Mouse (Mus musculus): Measurements from ENCODE around the gene Serpinb8. TPM values are rescaled to one million over a fixed set of nuclear protein-coding genes. Genes with fewer than 3 reads are reported as not detected.
A peak's percentile ranks its signal among the peaks of the same experiment; 100 is the strongest.

Gene Serpinb8
- 1 to 10 TPM; 2.1 to 2.4 TPM for total RNA-seq (2021)

DNA sequence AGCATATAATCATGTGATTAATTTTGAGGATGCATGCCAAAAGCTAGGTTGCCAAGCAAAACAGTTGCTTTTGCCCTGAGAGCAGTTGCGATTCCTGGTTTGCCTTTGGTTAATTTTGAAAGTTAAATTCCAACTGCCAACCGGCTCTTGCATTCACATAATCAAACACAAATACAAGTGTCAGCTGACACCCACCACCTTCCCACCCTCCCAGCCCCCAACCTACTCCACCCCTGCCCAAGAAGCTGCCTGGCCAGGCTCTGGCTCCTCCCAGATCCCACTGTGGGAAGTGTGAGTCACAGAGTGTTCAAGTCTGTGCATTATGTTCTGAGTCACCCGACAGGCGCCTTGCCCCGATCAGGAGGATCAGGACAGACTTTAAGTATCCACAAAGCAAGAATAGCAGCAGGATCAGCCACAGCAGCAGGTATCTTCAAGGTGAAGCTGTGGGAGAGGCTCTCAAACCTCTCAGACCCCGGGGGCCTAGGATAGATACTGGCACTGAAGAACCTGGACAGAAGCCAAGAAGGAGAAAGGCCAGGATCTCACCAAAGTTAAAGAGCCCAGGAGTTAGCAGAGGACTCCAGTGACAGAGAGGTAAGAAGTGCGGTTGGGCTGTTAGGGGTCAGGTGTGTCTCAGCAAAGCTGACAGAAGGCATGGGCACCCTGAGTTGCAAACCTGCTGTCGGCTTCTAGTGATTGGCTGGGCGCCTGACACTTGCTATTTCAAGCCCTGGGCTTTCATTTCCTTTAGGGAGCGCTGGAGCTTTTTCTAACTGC lies at the start of gene Serpinb8:
Serpinb8 (plus strand) TSS at position 316 of the 780 bp plus-strand sequence.
- DNase-seq (ENCODE audit: extremely low spot score in 1 of 2, low spot score in 2 of 2), result peak in 1 of 2 experiments; percentile 44
- intact Hi-C loops (cut with DNase I), result no loop called here

DNA sequence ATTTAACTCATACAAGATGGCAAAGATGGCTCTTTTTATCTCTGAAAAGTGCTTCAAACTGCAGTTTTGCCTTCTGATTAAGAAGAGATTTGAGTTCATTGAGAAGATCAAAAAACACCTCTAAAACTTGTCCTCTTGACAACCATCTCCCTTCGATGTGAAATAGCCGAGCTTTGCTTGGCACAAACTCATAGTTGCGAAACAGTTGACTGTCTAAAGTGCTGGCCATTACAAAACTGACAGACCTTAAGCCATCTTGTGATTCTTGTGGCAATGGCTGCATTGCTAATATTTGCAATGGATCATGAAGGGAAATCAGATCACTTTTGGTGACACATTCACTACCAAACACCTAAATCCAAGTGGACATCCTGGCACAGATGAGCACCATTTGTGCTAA lies 30.3 kb upstream of the Serpinb8 start:
- no peak for DNase-seq (ENCODE audit: extremely low spot score in 1 of 2, low spot score in 2 of 2)
- intact Hi-C loops (cut with DNase I), result no loop called here

DNA sequence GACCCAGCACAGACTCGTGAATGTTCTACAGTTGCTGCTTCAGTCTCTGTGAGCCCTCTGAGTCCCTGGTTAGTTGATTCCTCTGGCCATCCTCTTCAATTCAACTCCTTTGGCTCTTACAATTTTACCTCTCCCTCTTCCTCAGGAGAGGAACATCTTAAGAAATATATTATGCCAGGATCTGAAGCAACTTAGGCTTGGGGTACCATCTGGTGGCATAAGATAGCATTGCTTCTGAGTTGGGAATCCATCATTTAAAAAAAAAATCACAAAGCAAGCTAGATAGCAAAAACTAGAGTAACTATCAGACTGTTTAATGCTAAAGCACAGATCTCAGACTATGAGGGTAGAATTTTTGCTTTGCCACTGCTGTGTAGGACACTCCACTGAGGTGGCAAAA lies 27.7 kb upstream of the Serpinb8 start:
- peak in 1 of 2 experiments; percentile 38 for DNase-seq (ENCODE audit: extremely low spot score in 1 of 2, low spot score in 2 of 2)

DNA sequence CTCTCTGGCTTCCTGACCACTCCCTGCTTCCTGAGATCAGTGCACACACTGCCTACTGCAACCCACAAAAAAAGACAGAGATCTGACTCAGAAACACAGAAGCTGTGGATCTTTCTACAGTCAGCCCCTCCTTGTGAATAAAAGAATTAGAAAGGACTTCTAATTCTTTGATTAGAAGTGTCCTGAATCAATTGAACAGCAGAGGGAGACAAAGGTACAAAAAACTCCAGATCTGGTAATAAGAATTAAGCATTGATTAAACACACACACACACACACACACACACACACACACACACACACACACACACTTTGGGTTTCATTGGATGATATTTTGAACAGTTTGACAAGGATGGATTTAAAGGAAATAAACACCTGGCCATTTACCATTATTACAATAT lies 24.2 kb upstream of the Serpinb8 start:
- DNase-seq (ENCODE audit: extremely low spot score in 1 of 2, low spot score in 2 of 2), result no peak
- intact Hi-C loops (cut with DNase I), result loop anchor here (2.0 to 10.0 kb wide), 2 partner anchors 27 to 441 kb away; no protein-coding TSS in a partner anchor

More for the DNA sequence above, 27.7 kb upstream of the Serpinb8 start:
- intact Hi-C loops (cut with DNase I), result loop anchor here (2.0 to 10.0 kb wide), 2 partner anchors 319 to 437 kb away; no protein-coding TSS in a partner anchor

DNA sequence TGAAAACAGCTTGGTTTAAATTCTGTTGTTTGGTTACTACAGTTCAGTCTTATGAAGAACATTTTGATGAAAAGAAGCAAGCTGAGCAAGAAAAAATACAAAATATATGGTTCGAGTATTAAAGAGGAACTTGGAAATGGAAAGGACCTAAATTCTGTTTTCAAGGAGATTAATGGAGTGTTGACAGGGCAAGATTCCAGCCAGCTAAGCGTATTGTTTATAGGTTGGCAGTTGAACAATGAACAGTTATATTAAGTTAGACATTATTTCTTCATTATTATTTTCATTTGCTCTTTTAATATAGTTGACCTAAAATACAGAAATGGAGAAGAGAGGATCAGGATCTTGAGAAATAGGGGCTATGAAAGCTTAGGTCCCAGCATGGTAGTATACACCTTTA lies 13.7 kb upstream of the Serpinb8 start:
- DNase-seq (ENCODE audit: extremely low spot score in 1 of 2, low spot score in 2 of 2), result no peak
- intact Hi-C loops (cut with DNase I), result no loop called here

DNA sequence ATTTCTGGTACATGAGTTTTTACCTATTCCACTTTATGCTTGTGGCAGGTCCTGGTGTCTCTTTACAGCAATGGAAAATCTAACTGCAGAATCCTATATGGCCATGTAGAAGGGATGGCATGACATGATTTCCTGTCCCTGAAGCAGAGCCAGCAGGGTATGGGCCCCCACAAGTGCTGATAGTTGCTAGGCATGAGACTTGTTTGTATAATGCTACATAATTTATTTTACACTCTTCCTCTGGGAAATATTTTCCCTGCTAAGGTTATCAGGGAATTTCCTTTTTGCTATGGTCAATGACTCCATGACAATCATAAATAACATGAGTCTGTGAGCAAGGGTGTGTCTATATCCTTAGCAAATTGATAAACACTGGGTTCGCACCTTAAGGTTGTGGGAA lies 12.3 kb upstream of the Serpinb8 start:
- intact Hi-C loops (cut with DNase I), result no loop called here
- no peak for DNase-seq (ENCODE audit: extremely low spot score in 1 of 2, low spot score in 2 of 2)

DNA sequence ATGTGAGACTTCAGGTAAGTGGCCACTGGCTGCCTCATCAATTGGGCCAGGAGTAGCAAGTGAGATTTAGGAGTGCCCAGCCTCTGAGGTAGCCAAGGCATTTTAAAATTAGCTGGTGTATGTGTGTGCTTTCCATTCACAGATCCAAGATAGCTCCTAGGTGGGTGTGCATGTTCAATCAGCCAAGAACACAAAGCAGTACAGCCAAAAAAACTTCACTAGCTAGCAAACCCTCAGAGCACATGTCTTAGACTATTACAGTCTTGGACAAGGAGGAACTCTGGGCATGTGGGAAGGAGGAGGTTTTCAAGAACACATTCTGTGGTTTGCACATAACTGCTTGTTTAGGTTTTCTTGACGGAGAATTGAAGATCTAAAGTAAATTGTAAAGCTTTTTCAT lies 8.6 kb upstream of the Serpinb8 start:
- peak in 1 of 2 experiments; percentile 49 for DNase-seq (ENCODE audit: extremely low spot score in 1 of 2, low spot score in 2 of 2)
- intact Hi-C loops (cut with DNase I), result no loop called here

DNA sequence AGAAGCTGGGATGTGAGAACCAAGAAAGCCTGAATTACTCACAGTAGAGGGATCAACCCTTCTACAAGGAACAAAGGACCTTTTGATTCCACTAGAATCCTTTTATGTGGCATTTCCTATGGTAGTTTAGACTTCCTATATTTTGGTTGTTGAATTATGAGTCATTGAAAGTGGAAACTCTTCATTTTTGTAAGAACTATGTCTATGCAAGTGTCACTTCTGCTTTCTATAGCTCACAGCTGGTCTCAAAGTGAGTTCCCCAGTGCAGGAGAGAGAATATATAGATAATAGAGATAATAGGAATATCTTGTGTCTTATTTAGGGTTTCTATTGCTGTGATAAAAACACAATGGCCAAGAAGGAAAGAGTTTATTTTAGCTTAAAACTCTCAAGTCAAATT lies 6.9 kb upstream of the Serpinb8 start:
- intact Hi-C loops (cut with DNase I), result no loop called here
- no peak for DNase-seq (ENCODE audit: extremely low spot score in 1 of 2, low spot score in 2 of 2)

DNA sequence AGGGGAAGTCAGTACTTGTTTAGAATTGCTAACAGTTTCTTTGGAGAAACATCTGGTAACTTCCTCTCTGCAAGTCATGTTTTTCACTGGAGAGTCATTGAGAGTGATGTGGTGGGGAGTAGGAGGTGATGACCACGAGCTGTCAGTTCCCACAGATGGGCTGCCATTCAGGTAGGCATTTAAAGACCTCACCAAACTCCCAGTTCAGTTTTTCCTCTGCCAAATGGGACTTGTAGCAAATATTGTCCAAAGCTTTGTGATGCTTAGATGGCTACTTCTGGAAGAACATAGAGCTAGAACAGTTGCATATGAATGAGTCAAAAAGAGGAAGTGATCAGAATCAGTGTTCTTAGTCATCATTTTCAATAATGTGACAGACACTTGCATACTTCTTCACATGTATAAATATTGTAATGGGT lies 5.8 kb upstream of the Serpinb8 start:
- intact Hi-C loops (cut with DNase I), result no loop called here
- no peak for DNase-seq (ENCODE audit: extremely low spot score in 1 of 2, low spot score in 2 of 2)

DNA sequence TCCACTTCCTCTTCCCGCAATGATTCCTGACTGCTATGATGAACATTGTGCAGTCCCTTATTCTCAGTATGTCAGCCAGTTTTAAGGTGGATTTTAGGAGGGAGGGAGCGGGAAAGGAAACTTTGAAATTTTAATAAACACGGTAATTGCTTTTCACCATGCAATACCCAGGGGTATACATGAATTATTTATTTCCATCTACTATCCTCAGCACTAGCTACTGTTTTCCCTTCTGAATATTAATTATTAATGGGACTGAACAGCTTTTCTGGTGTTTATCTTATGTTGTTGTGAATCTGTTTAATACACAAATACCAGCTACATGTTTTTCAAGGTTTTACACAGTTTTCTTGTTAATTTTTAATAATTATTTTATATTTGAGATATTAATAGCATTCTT lies 4.9 kb upstream of the Serpinb8 start:
- intact Hi-C loops (cut with DNase I), result no loop called here
- no peak for DNase-seq (ENCODE audit: extremely low spot score in 1 of 2, low spot score in 2 of 2)

DNA sequence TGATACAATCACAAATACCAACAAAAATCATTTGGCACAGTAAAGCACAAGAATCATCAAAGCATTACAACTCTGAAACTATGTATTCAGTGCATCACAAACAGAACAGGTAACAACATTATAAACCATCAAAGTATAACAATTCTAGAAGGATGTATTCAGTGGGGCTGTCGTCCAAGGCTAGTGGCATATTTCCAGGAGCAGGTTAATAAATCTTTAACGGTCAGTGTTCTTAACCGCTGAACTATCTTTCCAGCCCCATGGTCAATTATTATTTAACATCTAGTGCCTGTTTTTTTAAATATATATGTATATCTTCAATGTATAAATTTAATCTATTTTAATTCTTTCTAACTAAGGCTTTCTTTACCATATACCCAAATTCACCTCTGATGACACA lies 3.6 kb upstream of the Serpinb8 start:
- intact Hi-C loops (cut with DNase I), result no loop called here
- DNase-seq (ENCODE audit: extremely low spot score in 1 of 2, low spot score in 2 of 2), result no peak

DNA sequence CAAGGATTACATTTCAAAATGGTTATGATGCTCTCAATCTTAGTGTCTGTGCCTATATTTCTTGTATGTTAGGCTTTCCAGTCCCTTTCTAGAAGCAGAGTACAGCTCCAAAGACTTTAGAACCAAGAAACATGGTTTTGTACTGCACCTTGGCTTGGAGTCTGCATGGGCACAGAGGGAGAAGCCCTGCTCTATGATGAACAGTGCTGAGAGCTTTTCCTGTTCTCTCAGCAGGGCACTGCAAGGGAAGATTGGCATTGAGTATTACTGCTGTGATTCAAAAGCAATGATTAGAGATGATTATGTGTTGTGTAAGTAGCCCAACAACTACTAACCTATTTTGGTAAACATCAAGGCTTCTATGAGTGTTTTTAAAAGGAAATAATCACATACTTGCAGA lies 1.6 kb upstream of the Serpinb8 start:
- intact Hi-C loops (cut with DNase I), result no loop called here

DNA sequence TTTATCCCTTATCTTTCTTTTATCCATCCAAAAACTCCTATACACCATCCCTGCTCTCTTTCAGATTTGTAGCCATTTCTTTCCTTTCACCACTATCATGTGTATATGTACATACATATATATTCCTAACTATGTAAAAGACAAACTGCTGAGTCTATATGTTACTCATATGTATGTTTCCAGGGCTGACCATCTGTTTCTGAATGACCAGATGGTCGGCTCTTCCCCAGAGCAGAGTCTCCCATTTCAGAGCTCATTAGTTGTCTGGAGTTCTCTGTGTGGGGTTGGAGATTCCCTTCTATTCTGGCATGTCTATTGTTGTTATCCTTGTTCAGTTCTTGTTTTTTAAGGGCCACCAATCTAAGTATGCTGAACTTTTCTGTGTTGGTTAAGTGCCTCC lies 1.2 kb upstream of the Serpinb8 start:
- intact Hi-C loops (cut with DNase I), result no loop called here
- DNase-seq (ENCODE audit: extremely low spot score in 1 of 2, low spot score in 2 of 2), result no peak

More for the DNA sequence above, 1.6 kb upstream of the Serpinb8 start:
- DNase-seq (ENCODE audit: extremely low spot score in 1 of 2, low spot score in 2 of 2), result no peak

DNA sequence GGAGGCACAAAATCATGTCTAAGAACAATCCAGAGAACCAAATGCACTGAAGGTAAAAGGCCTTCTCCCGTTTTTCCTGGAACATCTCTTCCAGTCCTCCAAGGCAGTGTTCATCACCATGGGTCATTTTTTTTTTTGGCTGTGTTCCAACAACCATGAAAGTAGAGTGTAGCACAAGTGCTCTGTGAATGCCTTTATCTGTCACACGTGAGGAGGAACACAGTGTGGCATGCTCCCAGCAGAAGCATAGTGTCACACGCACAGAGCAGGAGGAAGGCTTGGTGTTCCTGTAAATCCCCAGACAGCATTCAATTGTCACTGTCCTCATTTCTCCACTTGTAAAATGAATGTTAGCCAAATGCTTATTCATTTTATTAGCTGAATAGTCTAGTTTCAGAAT lies 2.8 kb downstream of the Serpinb8 start:
- no peak for DNase-seq (ENCODE audit: extremely low spot score in 1 of 2, low spot score in 2 of 2)
- intact Hi-C loops (cut with DNase I), result loop anchor here (2.0 kb wide), 1 partner anchor 26 kb away; no protein-coding TSS in a partner anchor

DNA sequence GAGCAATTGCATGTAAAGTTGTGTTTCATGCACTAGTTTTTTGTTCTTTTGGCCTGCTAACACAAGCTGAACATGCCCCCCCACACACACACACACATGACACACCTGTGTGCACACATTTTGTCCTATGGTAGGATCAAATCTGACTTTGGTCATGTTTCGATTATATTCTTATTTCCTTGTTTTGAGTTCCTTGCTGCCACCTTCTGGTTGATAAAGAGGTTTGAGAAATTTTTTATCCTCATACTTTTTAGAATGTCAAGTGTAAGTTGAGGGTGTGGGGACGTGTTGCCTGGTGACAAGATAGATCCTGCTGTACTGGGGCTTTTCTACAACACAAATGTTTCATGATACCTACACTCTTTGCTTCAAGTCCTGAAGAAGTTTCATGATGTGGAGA lies 3.7 kb downstream of the Serpinb8 start:
- intact Hi-C loops (cut with DNase I), result loop anchor here (2.0 kb wide), 1 partner anchor 27 kb away; no protein-coding TSS in a partner anchor

DNA sequence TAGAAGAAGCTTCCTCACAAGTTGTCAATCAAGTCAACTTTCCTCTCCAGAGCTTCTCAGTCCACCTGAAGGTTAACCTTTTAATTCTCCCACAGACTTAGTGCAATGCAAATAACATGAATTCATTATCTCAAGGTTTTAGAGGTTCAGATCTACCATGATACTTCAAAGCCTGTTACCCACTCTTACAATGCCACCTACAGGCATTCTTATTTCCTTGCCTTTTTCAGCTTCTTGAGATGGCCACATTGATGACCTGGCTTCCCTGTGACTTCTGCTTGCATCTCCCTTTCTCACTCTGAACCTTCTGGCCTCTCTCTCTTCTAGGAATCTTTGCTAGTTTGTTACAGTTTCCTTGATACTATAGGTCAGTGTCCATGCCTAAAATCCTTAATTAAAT lies 7.1 kb downstream of the Serpinb8 start:
- intact Hi-C loops (cut with DNase I), result no loop called here
- no peak for DNase-seq (ENCODE audit: extremely low spot score in 1 of 2, low spot score in 2 of 2)

More for the DNA sequence above, 3.7 kb downstream of the Serpinb8 start:
- DNase-seq (ENCODE audit: extremely low spot score in 1 of 2, low spot score in 2 of 2), result no peak

DNA sequence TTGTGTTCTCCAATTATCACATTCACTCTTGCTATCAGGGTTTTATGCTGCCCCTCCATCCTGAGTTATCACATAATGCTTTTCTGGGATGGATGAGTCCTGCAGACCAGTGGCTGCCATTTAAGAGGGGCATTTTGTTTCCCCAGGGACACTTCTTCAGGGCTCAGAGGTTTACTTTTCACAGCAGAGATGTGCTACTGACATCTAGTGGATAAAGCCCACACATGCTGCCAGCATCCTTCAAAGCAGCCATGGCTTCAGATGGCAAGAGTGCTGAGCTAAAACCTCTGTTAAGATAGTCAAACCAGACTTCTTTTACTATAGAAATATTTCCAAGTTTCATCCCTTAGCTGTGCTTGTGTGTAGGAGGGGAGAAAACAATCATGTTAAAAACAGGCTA lies 8.7 kb downstream of the Serpinb8 start:
- intact Hi-C loops (cut with DNase I), result no loop called here
- DNase-seq (ENCODE audit: extremely low spot score in 1 of 2, low spot score in 2 of 2), result peak; percentile 12 to 20

DNA sequence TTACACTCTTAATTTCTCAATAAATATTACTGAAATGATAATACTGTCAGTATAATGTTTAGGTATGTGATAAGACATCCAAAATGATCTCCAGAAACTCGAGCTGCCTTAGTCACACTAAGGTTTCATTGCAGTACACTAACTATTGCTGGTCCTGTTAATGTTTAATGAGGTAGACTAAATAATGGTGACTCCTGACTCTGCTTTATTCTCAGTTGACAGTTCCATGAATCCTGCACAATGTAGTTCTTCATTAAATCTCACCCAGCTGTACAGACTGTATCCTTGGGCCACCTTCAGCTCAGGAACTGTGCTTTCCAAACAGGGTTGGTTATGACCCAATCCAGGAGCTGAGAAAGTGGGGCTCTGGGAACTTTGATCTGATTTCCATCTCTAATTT lies 19.1 kb downstream of the Serpinb8 start:
- no peak for DNase-seq (ENCODE audit: extremely low spot score in 1 of 2, low spot score in 2 of 2)
- intact Hi-C loops (cut with DNase I), result no loop called here

DNA sequence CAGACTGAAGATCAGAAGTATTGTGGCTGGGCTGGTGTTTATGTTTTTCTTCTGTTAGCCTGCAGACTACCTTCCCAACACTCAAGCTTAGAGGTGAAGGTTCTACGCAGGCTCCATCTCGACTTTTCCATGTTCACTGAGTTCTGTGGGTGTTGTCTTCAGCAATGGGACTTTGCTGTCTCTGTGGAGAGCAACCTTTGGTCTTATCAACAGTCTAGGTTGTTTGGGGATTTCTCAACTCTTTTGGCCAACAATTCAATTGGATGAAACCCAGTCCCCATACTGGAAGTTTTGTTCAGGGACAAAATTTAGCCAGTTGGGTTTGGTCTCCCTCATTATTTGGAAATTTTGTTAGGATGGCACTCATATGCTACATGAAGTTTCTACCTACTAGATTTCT lies 24.3 kb downstream of the Serpinb8 start:
- intact Hi-C loops (cut with DNase I), result no loop called here
- DNase-seq (ENCODE audit: extremely low spot score in 1 of 2, low spot score in 2 of 2), result no peak

DNA sequence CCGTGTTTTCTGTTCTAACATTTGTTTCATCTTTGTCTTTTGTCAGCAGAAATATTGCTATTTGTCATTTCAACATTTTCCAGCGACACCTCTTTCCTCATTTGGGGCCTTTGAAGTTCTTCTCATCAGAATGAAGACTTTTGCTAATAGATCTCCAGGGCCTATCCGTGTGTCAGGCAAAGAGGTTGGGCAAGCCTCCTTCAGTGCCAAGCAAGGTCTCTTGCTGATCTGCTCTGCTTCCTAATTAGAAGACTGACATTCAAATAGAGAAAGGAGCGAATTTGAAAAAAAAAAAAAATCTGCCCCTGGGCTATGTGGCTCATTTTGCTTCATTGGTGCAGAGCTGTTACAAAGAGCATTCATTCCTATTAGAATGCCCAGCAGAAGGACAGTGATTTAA lies 32.2 kb downstream of the Serpinb8 start:
- intact Hi-C loops (cut with DNase I), result no loop called here

DNA sequence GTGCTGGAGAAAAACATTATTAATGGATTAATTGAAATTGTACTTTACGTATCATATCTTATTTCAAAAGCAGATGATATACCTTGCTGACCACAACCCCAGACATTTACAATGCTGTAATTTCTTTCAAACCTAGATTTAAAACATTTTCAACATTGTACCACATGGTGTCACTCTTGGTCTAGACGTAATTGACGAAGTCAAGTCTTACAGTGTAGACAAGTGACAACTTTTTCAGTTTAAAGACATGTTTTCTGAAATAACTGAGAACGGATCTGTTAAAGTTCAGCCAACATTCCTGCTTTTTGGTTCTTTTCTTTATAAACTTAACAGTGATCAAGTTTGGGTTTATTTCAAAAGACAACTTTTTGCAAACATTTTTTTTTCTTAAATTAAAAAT lies 46.1 kb downstream of the Serpinb8 start:
- intact Hi-C loops (cut with DNase I), result no loop called here
- peak in 1 of 2 experiments; percentile 22 for DNase-seq (ENCODE audit: extremely low spot score in 1 of 2, low spot score in 2 of 2)

More for the DNA sequence above, 32.2 kb downstream of the Serpinb8 start:
- no peak for DNase-seq (ENCODE audit: extremely low spot score in 1 of 2, low spot score in 2 of 2)
